Mouse (Mus musculus) heart, embryonic 11.5 days (tissue): ENCODE measurements around the gene Tbc1d16. TPM values are rescaled to one million over a fixed set of nuclear protein-coding genes. Genes with fewer than 3 reads are reported as not detected.

Experiments used
- ATAC-seq: fragments of 200-750 bp; cut with Nextera tagmentation; replicated peaks from 2 replicates; pipeline ENCODE4 v1.8.0; 2017; ENCODE audit warnings: moderate library complexity; ENCODE audit not compliant: insufficient number of reproducible peaks, low FRiP score, low TSS enrichment
- H3K27ac ChIP-seq: fragments of 300-500 bp; sonication (generic); 2 replicates; pipeline ENCODE4 v1.5.1; 2014; ENCODE audit warnings: mild to moderate bottlenecking, low read depth, low read length
- H3K27me3 ChIP-seq: fragments of 300-500 bp; sonication (generic); 2 replicates; pipeline ENCODE4 v1.6.1; 2014; ENCODE audit warnings: mild to moderate bottlenecking, low read length, mixed read lengths; ENCODE audit not compliant: control insufficient read depth, insufficient read depth
- H3K36me3 ChIP-seq: fragments of 300-500 bp; sonication (generic); 2 replicates; pipeline ENCODE4 v1.6.1; 2014; ENCODE audit warnings: mild to moderate bottlenecking, low read length, moderate library complexity, mixed read lengths; ENCODE audit not compliant: control insufficient read depth, insufficient read depth
- H3K4me1 ChIP-seq: fragments of 300-500 bp; sonication (generic); 2 replicates; pipeline ENCODE4 v1.6.1; 2014; ENCODE audit warnings: low read length; ENCODE audit not compliant: control insufficient read depth, insufficient read depth
- H3K4me2 ChIP-seq: fragments of 300-500 bp; sonication (generic); 2 replicates; pipeline ENCODE4 v1.6.1; 2014; ENCODE audit warnings: mild to moderate bottlenecking, moderate library complexity
- H3K4me3 ChIP-seq: fragments of 300-500 bp; sonication (generic); 2 replicates; pipeline ENCODE4 v1.5.1; 2014; ENCODE audit warnings: low read depth, low read length
- H3K9ac ChIP-seq: fragments of 300-500 bp; sonication (generic); 2 replicates; pipeline ENCODE4 v1.6.1; 2014; ENCODE audit warnings: mild to moderate bottlenecking, low read depth, low read length, moderate library complexity
- H3K9me3 ChIP-seq: fragments of 300-500 bp; sonication (generic); replicated peaks from 2 replicates; pipeline ENCODE4 v1.6.1; 2016; ENCODE audit warnings: low read length; ENCODE audit not compliant: control insufficient read depth
- WGBS: fragments of 180-500 bp; shearing (Covaris S2); extraction: QIAGEN DNeasy Blood & Tissue Kit; methylation state at CpG from one replicate; pipeline ENCODE4 v1.1.7; 2014; ENCODE audit not compliant: insufficient replicate concordance; 5-methylcytosine and 5-hydroxymethylcytosine counted together
- polyA plus RNA-seq: library from polyadenylated mRNA; unstranded; fragments of >200 nt; fragmentation: Nextera tagmentation; extraction: Ambion mirVana; gene quantifications from 2 replicates; pipeline ENCODE4 v1.2.1, GENCODE M21; 2014

Gene Tbc1d16
- polyA plus RNA-seq, 1 experiment from 2014 or later, result 4.7 TPM

- no peak for ATAC-seq
- Histone ChIP-seq H3K27ac (no peak overlapping the region), H3K4me1 (peaks cover 12% of the 10 kb centered on the region), H3K9ac (no peak overlapping the region), H3K36me3 (no peaks in the 10 kb centered on the region), H3K4me3 (no peak overlapping the region), H3K4me2 (no peak overlapping the region), H3K27me3 (0 out of 2 replicates have a peak, but pooled peaks cover 4% of the 10 kb centered on the region), H3K9me3 (no peaks in the 10 kb centered on the region)
- 80% methylated on average over 16 of the region's 16 CpGs for WGBS
These were observed 84.8 kb downstream of the Tbc1d16 start for GRCm38 (mm10) chr11:119143376-119144002.

DNA sequence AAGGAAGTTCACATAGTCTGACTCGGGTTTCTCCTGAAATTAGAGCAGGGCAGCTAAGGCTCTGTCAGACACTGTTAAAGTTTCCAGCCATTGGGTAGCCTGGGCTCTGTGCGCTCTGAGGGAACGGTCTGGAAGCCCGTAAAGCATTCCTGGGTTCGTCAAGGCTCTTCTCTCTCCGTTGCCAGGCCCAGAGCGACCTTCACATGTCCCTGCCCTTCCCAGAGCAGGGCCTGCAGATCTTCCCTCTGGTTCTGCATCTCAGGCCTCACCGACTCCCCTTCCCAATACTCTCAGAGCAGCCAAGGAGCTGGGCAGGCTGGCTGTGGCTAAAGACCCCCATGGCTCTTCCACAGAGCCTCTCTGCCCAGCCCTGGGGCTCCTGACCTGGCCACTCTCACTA, 85.7 kb downstream of the Tbc1d16 start:
- 0 out of 2 replicates have a peak, but pooled peaks cover 4% of the 10 kb centered on the region for H3K27me3 ChIP-seq
- no peak overlapping the region for H3K27ac ChIP-seq
- no peak overlapping the region for H3K4me3 ChIP-seq
- ATAC-seq, result no peak
- no peak overlapping the region for H3K4me2 ChIP-seq
- H3K9ac ChIP-seq, result peak overlapping the region; percentile 2; the same call in 1 of the 2 replicates
- no peaks in the 10 kb centered on the region for H3K9me3 ChIP-seq
- H3K36me3 ChIP-seq, result no peaks in the 10 kb centered on the region
- WGBS, result 62% methylated on average over 8 of the region's 8 CpGs
- peaks cover 12% of the 10 kb centered on the region for H3K4me1 ChIP-seq

GRCm38 (mm10) chr11:119139026-119139425, 89.3 kb downstream of the Tbc1d16 start:
- Histone ChIP-seq H3K4me1 (peaks cover 15% of the 10 kb centered on the region), H3K9me3 (no peaks in the 10 kb centered on the region), H3K9ac (no peak overlapping the region), H3K4me3 (no peak overlapping the region), H3K27me3 (peaks cover 7% of the 10 kb centered on the region), H3K4me2 (no peak overlapping the region), H3K36me3 (no peaks in the 10 kb centered on the region), H3K27ac (no peak overlapping the region)
- ATAC-seq, result no peak
- WGBS, result 74% methylated on average over 6 of the region's 6 CpGs

DNA sequence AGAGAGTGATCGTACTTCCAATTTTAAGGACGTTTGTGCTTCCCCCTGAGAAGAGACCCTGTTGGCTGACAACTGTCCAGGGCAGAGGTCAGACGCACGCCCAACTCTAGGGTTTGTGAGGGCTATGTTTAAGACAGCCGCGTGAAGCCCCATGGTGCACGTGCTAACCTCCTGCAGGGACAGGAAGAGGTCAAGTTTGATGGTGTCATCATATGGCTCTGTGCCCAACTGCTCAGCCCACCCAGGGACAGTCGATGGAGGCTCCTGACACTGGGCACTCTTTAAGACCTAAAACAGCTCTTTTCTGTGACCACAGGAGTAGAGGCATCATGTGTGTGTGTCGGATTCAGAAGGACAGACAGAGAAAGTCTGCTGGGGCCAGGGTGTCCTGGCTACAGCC, 90.1 kb downstream of the Tbc1d16 start:
- H3K4me3 ChIP-seq, result no peak overlapping the region
- H3K9ac ChIP-seq, result no peak overlapping the region
- no peaks in the 10 kb centered on the region for H3K9me3 ChIP-seq
- H3K36me3 ChIP-seq, result no peaks in the 10 kb centered on the region
- no peak for ATAC-seq
- 69% methylated on average over 9 of the region's 9 CpGs for WGBS
- H3K27me3 ChIP-seq, result peaks cover 7% of the 10 kb centered on the region
- H3K4me1 ChIP-seq, result peaks cover 17% of the 10 kb centered on the region
- no peak overlapping the region for H3K4me2 ChIP-seq
- H3K27ac ChIP-seq, result no peak overlapping the region

DNA sequence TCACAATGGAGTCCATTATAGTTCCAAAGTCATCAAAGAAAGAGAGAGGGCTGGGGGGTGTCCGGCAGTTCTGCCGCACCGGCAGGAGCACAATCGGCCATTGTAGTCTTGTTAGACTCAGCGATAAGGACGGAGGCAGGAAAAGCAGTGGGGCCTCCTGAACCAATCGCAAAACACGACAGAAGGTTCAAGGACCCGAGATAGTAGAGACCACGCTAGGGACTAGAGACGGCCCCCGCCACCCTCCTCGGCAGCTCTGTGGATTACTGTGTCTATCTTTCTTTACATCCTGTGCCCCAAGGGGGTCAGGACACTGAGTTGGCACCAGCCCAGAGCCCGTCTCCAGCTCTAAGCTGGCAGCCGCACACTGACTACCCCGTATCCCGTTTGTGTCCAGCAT, 93.7 kb downstream of the Tbc1d16 start:
- Histone ChIP-seq H3K4me3 (no peak overlapping the region), H3K9me3 (no peaks in the 10 kb centered on the region; the same call in 1 of the 2 replicates), H3K27me3 (peaks cover 5% of the 10 kb centered on the region), H3K36me3 (no peaks in the 10 kb centered on the region), H3K4me1 (peaks cover 23% of the 10 kb centered on the region), H3K9ac (no peak overlapping the region), H3K27ac (peak overlapping the region; percentile 75), H3K4me2 (peak overlapping the region; percentile 37)
- ATAC-seq, result peak; percentile 60
- 25% methylated on average over 17 of the region's 17 CpGs for WGBS

GRCm38 (mm10) chr11:119133437-119134221, 94.7 kb downstream of the Tbc1d16 start:
- Histone ChIP-seq H3K4me1 (peaks cover 27% of the 10 kb centered on the region), H3K27me3 (peaks cover 14% of the 10 kb centered on the region), H3K27ac (peak overlapping the region; percentile 75; the same call in 1 of the 2 replicates), H3K4me2 (no peak overlapping the region; the same call in 1 of the 2 replicates), H3K36me3 (no peaks in the 10 kb centered on the region), H3K9ac (peak overlapping the region; percentile 30; the same call in 1 of the 2 replicates), H3K4me3 (no peak overlapping the region), H3K9me3 (no peaks in the 10 kb centered on the region; the same call in 1 of the 2 replicates)
- 61% methylated on average over 5 of the region's 5 CpGs for WGBS
- no peak for ATAC-seq

GRCm38 (mm10) chr11:119132198-119133035, 95.9 kb downstream of the Tbc1d16 start:
- no peak overlapping the region for H3K9ac ChIP-seq
- H3K4me2 ChIP-seq, result no peak overlapping the region
- no peaks in the 10 kb centered on the region for H3K36me3 ChIP-seq
- no peak overlapping the region for H3K4me3 ChIP-seq
- H3K27ac ChIP-seq, result no peak overlapping the region
- H3K9me3 ChIP-seq, result no peaks in the 10 kb centered on the region; the same call in 1 of the 2 replicates
- no peak for ATAC-seq
- peaks cover 39% of the 10 kb centered on the region for H3K4me1 ChIP-seq
- H3K27me3 ChIP-seq, result peaks cover 16% of the 10 kb centered on the region
- WGBS, result 75% methylated on average over 14 of the region's 14 CpGs

DNA sequence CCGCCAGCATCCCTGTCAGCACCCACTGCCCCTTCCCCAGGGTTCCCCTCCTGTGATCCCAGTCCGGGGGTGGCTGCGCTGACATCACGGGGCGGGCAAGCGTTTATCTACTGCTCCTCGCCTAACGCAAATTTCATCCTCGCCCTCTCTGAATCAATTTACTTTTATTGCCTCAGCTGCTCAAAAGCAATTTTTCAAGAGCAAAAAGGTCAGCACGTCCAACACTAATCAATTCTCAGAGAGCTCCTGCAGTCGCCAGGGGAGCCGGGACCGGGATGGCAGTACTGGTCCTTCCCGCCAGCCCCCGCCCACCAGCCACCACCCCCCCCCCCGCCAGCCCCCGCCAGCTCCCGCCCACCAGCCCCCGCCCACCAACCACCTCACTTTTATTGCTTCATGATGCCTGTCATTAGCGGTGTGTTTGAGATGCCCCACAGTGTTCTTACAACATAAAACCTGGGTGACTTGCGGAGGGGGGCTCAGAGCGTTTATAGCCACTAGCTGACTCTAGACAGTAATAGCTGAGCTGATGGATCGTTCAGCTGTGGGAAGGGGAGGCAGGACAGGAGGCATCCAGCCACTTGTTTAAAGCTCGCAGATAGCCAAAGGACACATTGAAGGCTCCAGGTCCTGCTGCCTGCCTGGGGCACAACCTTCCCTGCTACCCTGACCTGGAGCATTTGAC, 98.1 kb downstream of the Tbc1d16 start:
- Histone ChIP-seq H3K9ac (no peak overlapping the region), H3K4me2 (peak overlapping the region; percentile 49), H3K27me3 (0 out of 2 replicates have a peak, but pooled peaks cover 15% of the 10 kb centered on the region), H3K27ac (no peak overlapping the region), H3K9me3 (no peaks in the 10 kb centered on the region; the same call in 1 of the 2 replicates), H3K4me3 (no peak overlapping the region), H3K36me3 (no peaks in the 10 kb centered on the region), H3K4me1 (peaks cover 58% of the 10 kb centered on the region)
- no peak for ATAC-seq
- 21% methylated on average over 24 of the region's 24 CpGs for WGBS
